Mouse (Mus musculus) left cerebral cortex, adult 6 months (tissue): ENCODE measurements around the gene Lpcat1. TPM values are rescaled to one million over a fixed set of nuclear protein-coding genes. Genes with fewer than 3 reads are reported as not detected.

Experiments used
- long read RNA-seq, 2 experiments: library from polyadenylated mRNA; unstranded; transcript quantifications; one replicate each; pipeline ENCODE4 v2.0.0; 2019 to 2020
- polyA plus RNA-seq: library from polyadenylated mRNA; unstranded; fragments of <200 nt; fragmentation: Nextera tagmentation; gene quantifications from 2 replicates; pipeline ENCODE4 v1.2.3, GENCODE M21; 2021

Gene Lpcat1
- 13.5 and 22.2 TPM in 2 replicates for polyA plus RNA-seq
- long read RNA-seq, experiment 1, transcript Lpcat1-202 (13 exons, 3,532 nt): minor isoform, 5 of 90 reads
- long read RNA-seq, experiment 1, transcript Lpcat1-201 (14 exons, 3,675 nt): major isoform, 58 of 90 reads
- long read RNA-seq, experiment 1, partial matches to known transcripts: 14 of 90 reads
- long read RNA-seq, experiment 1, other reads (novel, unspliced or antisense): 10 of 90 reads
- long read RNA-seq, experiment 2, partial matches to known transcripts: 7 of 28 reads
- long read RNA-seq, experiment 2, other reads (novel, unspliced or antisense): 16 of 28 reads

DNA sequence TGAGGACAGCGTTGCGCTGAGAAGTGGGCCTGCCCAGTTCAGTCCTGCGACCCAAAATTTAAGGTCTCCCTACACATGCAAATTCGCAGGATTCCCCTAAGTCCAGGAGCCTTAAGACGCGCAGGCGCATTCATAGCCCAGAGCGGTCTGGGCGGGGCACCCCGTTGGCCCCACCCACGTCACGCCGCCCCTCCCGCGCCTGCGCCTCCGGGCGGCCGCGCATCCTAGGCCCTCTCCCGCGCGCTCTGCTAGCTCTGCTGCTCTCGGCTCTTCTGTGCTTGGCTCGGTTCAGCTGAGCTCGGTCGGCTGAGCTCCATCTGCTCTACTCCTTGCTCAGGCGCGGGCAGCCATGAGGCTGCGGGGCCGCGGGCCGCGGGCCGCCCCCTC, at the start of gene Lpcat1:
Gene Lpcat1 (plus strand): TSS at position 164 of the 387 bp plus-strand sequence.

DNA sequence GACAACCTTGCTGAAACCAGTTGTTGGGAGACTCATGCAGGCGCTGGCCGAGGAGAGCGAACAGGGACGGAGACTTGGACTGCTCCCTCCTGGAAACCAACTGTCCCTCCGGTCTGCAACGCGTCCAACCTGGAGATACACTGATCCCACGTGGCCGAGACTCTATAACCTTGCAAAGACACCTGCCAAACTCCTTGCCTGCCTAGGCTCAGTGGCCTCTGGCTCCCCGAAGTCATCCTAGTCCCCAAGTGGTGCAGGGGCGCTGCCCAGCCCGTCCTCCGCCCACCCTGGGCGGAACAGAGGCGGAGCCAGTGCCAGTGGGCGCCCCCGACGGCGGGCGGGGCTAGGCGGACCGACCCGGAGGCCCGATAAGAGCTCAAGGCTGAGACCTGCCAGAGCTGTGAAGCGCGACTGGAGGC, 69.4 kb downstream of the Lpcat1 start, which contains the start of gene Slc6a3:
Gene Slc6a3 (plus strand): TSS at position 345 of the 419 bp plus-strand sequence.

Other genes starting within 250 kb of the Lpcat1 start
- gene Irx4, start 206.7 kb upstream of the Lpcat1 start, polyA plus RNA-seq: not detected in 2 replicates
- 113 and 118 TPM in 2 replicates for gene Mrpl36, start 138.7 kb upstream of the Lpcat1 start, polyA plus RNA-seq
- 403 and 449 TPM in 2 replicates for gene Ndufs6, start 138.7 kb upstream of the Lpcat1 start, polyA plus RNA-seq
- gene Slc6a3, start 69.5 kb downstream of the Lpcat1 start, polyA plus RNA-seq: 0.04 and 0.07 TPM in 2 replicates
- gene Clptm1l, start 136.8 kb downstream of the Lpcat1 start, polyA plus RNA-seq: 40.5 and 82.4 TPM in 2 replicates
- gene Tert, start 159.7 kb downstream of the Lpcat1 start, polyA plus RNA-seq: 0.20 and 0.23 TPM in 2 replicates
- not detected in 2 replicates for gene Slc6a18, start 210.8 kb downstream of the Lpcat1 start, polyA plus RNA-seq
- gene Slc6a19, start 237.7 kb downstream of the Lpcat1 start, polyA plus RNA-seq: 0.11 and 0.27 TPM in 2 replicates